Mouse (Mus musculus) MEL-GATA-1-ER (cell line): Measurements from ENCODE around the gene Osbpl10.

Source experiments
- DNase-seq: peaks from one replicate; pipeline ENCODE4 v3.0.0-alpha.2; 2012; ENCODE audit warnings: low read depth; ENCODE audit errors: extremely low read depth

The Osbpl10 gene

GRCm38 (mm10) chr9:115215830-115216701 is 237.7 kb downstream of the Osbpl10 start:
- DNase-seq = no peak

- no peak for DNase-seq
Measured at GRCm38 (mm10) chr9:115217984-115218383, 239.6 kb downstream of the Osbpl10 start.

GRCm38 (mm10) chr9:115220466-115220865 is 242.1 kb downstream of the Osbpl10 start:
- DNase-seq = no peak

- no peak for DNase-seq
Measured at GRCm38 (mm10) chr9:115221265-115221664, 242.9 kb downstream of the Osbpl10 start.

- no peak for DNase-seq
Measured at GRCm38 (mm10) chr9:115224744-115225354, 246.5 kb downstream of the Osbpl10 start.

- no peak for DNase-seq
Measured at GRCm38 (mm10) chr9:115229145-115229544, 250.8 kb downstream of the Osbpl10 start.

- DNase-seq = no peak
Measured at GRCm38 (mm10) chr9:115229676-115230075, 251.3 kb downstream of the Osbpl10 start.

- DNase-seq = no peak
Measured at GRCm38 (mm10) chr9:115230141-115230540, 251.8 kb downstream of the Osbpl10 start.

- DNase-seq = no peak
Measured at GRCm38 (mm10) chr9:115231476-115231875, 253.1 kb downstream of the Osbpl10 start.

GRCm38 (mm10) chr9:115233721-115234120 is 255.4 kb downstream of the Osbpl10 start:
- no peak for DNase-seq

GRCm38 (mm10) chr9:115234561-115234960 is 256.2 kb downstream of the Osbpl10 start:
- no peak for DNase-seq

GRCm38 (mm10) chr9:115236352-115236841 is 258.0 kb downstream of the Osbpl10 start:
- DNase-seq = no peak

GRCm38 (mm10) chr9:115237943-115238342 is 259.6 kb downstream of the Osbpl10 start:
- DNase-seq = no peak

GRCm38 (mm10) chr9:115239861-115240260 is 261.5 kb downstream of the Osbpl10 start:
- DNase-seq = no peak

- no peak for DNase-seq
Measured at GRCm38 (mm10) chr9:115243630-115244029, 265.3 kb downstream of the Osbpl10 start.

GRCm38 (mm10) chr9:115245092-115245491 is 266.7 kb downstream of the Osbpl10 start:
- DNase-seq = no peak

GRCm38 (mm10) chr9:115249145-115249544 is 270.8 kb downstream of the Osbpl10 start:
- DNase-seq = no peak

- DNase-seq = no peak
Measured at GRCm38 (mm10) chr9:115257733-115258286, 279.4 kb downstream of the Osbpl10 start.

- DNase-seq = no peak
Measured at GRCm38 (mm10) chr9:115259866-115260265, 281.5 kb downstream of the Osbpl10 start.

GRCm38 (mm10) chr9:115260464-115260863 is 282.1 kb downstream of the Osbpl10 start:
- no peak for DNase-seq

- no peak for DNase-seq
Measured at GRCm38 (mm10) chr9:115261456-115261855, 283.1 kb downstream of the Osbpl10 start.

- DNase-seq = no peak
Measured at GRCm38 (mm10) chr9:115261896-115262295, 283.5 kb downstream of the Osbpl10 start.
